Mouse (Mus musculus) urinary bladder, adult 2 months (tissue): Measurements from ENCODE around the gene Apoc1. TPM values are rescaled to one million over a fixed set of nuclear protein-coding genes. Genes with fewer than 3 reads are reported as not detected.

ENCODE experiments used
- polyA plus RNA-seq: library from polyadenylated mRNA; depleted of rRNA; stranded (reverse); fragments of >200 nt; gene quantifications from 2 replicates; pipeline ENCODE4 v1.2.3, GENCODE M21; 2012; rRNA removed

Apoc1 gene
- polyA plus RNA-seq, 1 experiment, result 72.3 TPM

Other genes with a start within 250 kb of the Apoc1 start
- 13.3 and 19.4 TPM in 2 replicates for gene Mark4, start 233.8 kb downstream of the Apoc1 start, polyA plus RNA-seq
- 8.4 and 10.2 TPM in 2 replicates for gene Exoc3l2, start 229.3 kb downstream of the Apoc1 start, polyA plus RNA-seq
- gene Bloc1s3, start 184.3 kb downstream of the Apoc1 start, polyA plus RNA-seq, result 6.6 and 7.4 TPM in 2 replicates
- 58.7 and 77.3 TPM in 2 replicates for gene Trappc6a, start 184.3 kb downstream of the Apoc1 start, polyA plus RNA-seq
- gene Nkpd1, start 174.8 kb downstream of the Apoc1 start, polyA plus RNA-seq, result 1.5 and 1.6 TPM in 2 replicates
- gene Ppp1r37, start 129.6 kb downstream of the Apoc1 start, polyA plus RNA-seq, result 61.4 and 64.8 TPM in 2 replicates
- 6.2 and 7.0 TPM in 2 replicates for gene Zfp296, start 115.4 kb downstream of the Apoc1 start, polyA plus RNA-seq
- gene Gemin7, start 115.1 kb downstream of the Apoc1 start, polyA plus RNA-seq, result 69.0 TPM in 2 replicates
- gene Clasrp, start 88.2 kb downstream of the Apoc1 start, polyA plus RNA-seq, result 68.9 and 76.5 TPM in 2 replicates
- 22.5 and 23.5 TPM in 2 replicates for gene Relb, start 63.2 kb downstream of the Apoc1 start, polyA plus RNA-seq
- 54.8 and 64.2 TPM in 2 replicates for gene Clptm1, start 27.6 kb downstream of the Apoc1 start, polyA plus RNA-seq
- gene Apoc2, start 14.7 kb downstream of the Apoc1 start, polyA plus RNA-seq, result 0.86 and 1.1 TPM in 2 replicates
- gene Gm44805, start 11.2 kb downstream of the Apoc1 start, polyA plus RNA-seq, result not detected in 2 replicates
- 0.19 and 0.28 TPM in 2 replicates for gene Apoc4, start 11.2 kb downstream of the Apoc1 start, polyA plus RNA-seq
- 1,139 and 1,516 TPM in 2 replicates for gene Apoe, start 6.5 kb upstream of the Apoc1 start, polyA plus RNA-seq
- 50.6 and 62.6 TPM in 2 replicates for gene Tomm40, start 22.8 kb upstream of the Apoc1 start, polyA plus RNA-seq
- 37.9 and 38.6 TPM in 2 replicates for gene Nectin2, start 57.8 kb upstream of the Apoc1 start, polyA plus RNA-seq
- 171 and 177 TPM in 2 replicates for gene Bcam, start 78.4 kb upstream of the Apoc1 start, polyA plus RNA-seq
- gene Cblc, start 104.1 kb upstream of the Apoc1 start, polyA plus RNA-seq, result 25.6 and 37.5 TPM in 2 replicates
- gene Bcl3, start 130.1 kb upstream of the Apoc1 start, polyA plus RNA-seq, result 10.8 and 10.9 TPM in 2 replicates
- 0.08 and 0.15 TPM in 2 replicates for gene Gm19345, start 159.3 kb upstream of the Apoc1 start, polyA plus RNA-seq
- 0.12 TPM in 1 of 2 replicates, not detected in the other for gene Ceacam16, start 168.6 kb upstream of the Apoc1 start, polyA plus RNA-seq
- 0.72 and 0.81 TPM in 2 replicates for gene Ceacam19, start 195.3 kb upstream of the Apoc1 start, polyA plus RNA-seq
- gene Pvr, start 228.5 kb upstream of the Apoc1 start, polyA plus RNA-seq, result 15.2 and 16.8 TPM in 2 replicates